Mouse (Mus musculus) left cerebral cortex, postnatal 14 days (tissue): ENCODE results near the gene Ttn. TPM values are rescaled to one million over a fixed set of nuclear protein-coding genes. Genes with fewer than 3 reads are reported as not detected.
A peak's percentile ranks its signal among the peaks of the same experiment; 100 is the strongest.
"Not testable (repeated sequence)": the region's sequence is repeated elsewhere in the genome, so short reads cannot be mapped to it uniquely, and the experiment has no call there.

ENCODE experiments used
- DNase-seq, 2 experiments: peaks; one replicate each; pipeline ENCODE4 v3.0.0; 2021 to 2022; ENCODE audit warnings: low spot score in 2 of 2, mixed read lengths in 1 of 2
- intact Hi-C: fragments of 180-260 bp; cut with DNase I; formaldehyde crosslinking; loops from one replicate; pipeline ENCODE4 v1.15.1; 2025
- long read RNA-seq, 2 experiments: library from polyadenylated mRNA; stranded (forward); transcript quantifications; one replicate each; pipeline ENCODE4 v2.0.0; 2021
- total RNA-seq, 2 experiments: library from RNA; stranded (reverse); gene quantifications; 2 replicates each; pipeline ENCODE4 v1.2.3; 2021

Ttn gene
- total RNA-seq, result 1 to 10 TPM in 1 of 2 experiments, under 1 TPM in 1; 0.64 to 1.8 TPM
- long read RNA-seq, experiment 1, result 0 reads
- long read RNA-seq, experiment 2, result 0 reads

GRCm38 (mm10) chr2:76982391-76983145 lies at the start of gene Ttn:
Gene Ttn (minus strand): TSS chr2:76982547.
- no peak for DNase-seq
- intact Hi-C loops, result no loop called here

- intact Hi-C loops, result no loop called here
- no peak for DNase-seq
These were observed 38.3 kb upstream of the Ttn start for GRCm38 (mm10) chr2:77020649-77021048.

GRCm38 (mm10) chr2:77017735-77018134 lies 35.4 kb upstream of the Ttn start:
- no peak for DNase-seq
- intact Hi-C loops, result no loop called here

- intact Hi-C loops, DNase-seq: not testable (repeated sequence)
These were observed 31.1 kb upstream of the Ttn start for GRCm38 (mm10) chr2:77013449-77013848.

- DNase-seq, result no peak
- intact Hi-C loops, result no loop called here
These were observed 29.6 kb upstream of the Ttn start for GRCm38 (mm10) chr2:77011981-77012380.

GRCm38 (mm10) chr2:77007015-77007414 lies 24.7 kb upstream of the Ttn start:
- no peak for DNase-seq
- intact Hi-C loops, result no loop called here

- intact Hi-C loops, result no loop called here
These were observed 20.8 kb upstream of the Ttn start for GRCm38 (mm10) chr2:77003148-77003547.

GRCm38 (mm10) chr2:76998351-76998750 lies 16.0 kb upstream of the Ttn start:
- DNase-seq, result no peak
- intact Hi-C loops, result no loop called here

More at GRCm38 (mm10) chr2:77003148-77003547, 20.8 kb upstream of the Ttn start:
- DNase-seq, result no peak

GRCm38 (mm10) chr2:76992493-76993201 lies 10.3 kb upstream of the Ttn start:
- intact Hi-C loops, result no loop called here

GRCm38 (mm10) chr2:76987317-76987716 lies 5.0 kb upstream of the Ttn start:
- no peak for DNase-seq
- intact Hi-C loops, result no loop called here

More at GRCm38 (mm10) chr2:76992493-76993201, 10.3 kb upstream of the Ttn start:
- DNase-seq, result peak; percentile 17 to 45

GRCm38 (mm10) chr2:76984384-76984783 lies 2.0 kb upstream of the Ttn start:
- no peak for DNase-seq
- intact Hi-C loops, result no loop called here

- no peak for DNase-seq
- intact Hi-C loops, result no loop called here
These were observed 1.3 kb upstream of the Ttn start for GRCm38 (mm10) chr2:76983601-76984000.

GRCm38 (mm10) chr2:76981717-76982116 lies 630 bp downstream of the Ttn start:
- no peak for DNase-seq
- intact Hi-C loops, result no loop called here

- intact Hi-C loops, result no loop called here
- DNase-seq, result no peak
These were observed 2.2 kb downstream of the Ttn start for GRCm38 (mm10) chr2:76980146-76980545.

GRCm38 (mm10) chr2:76977650-76978049 lies 4.7 kb downstream of the Ttn start:
- intact Hi-C loops, result loop anchor here (10.0 kb wide), 1 partner anchor 107 kb away; no protein-coding TSS in a partner anchor
- no peak for DNase-seq

- intact Hi-C loops, result loop anchor here (5.0 to 10.0 kb wide), 2 partner anchors 113 to 1040 kb away; no protein-coding TSS in a partner anchor
- DNase-seq, result no peak
These were observed 10.3 kb downstream of the Ttn start for GRCm38 (mm10) chr2:76972051-76972450.

GRCm38 (mm10) chr2:76971069-76971468 lies 11.3 kb downstream of the Ttn start:
- no peak for DNase-seq
- intact Hi-C loops, result loop anchor here (2.0 to 10.0 kb wide), 4 partner anchors 114 to 1041 kb away; no protein-coding TSS in a partner anchor

- intact Hi-C loops, result loop anchor here (1.0 to 10.0 kb wide), 5 partner anchors 41 to 1042 kb away; no protein-coding TSS in a partner anchor
- DNase-seq, result peak in 1 of 2 experiments; percentile 33
These were observed 11.7 kb downstream of the Ttn start for GRCm38 (mm10) chr2:76970669-76971068.

- no peak for DNase-seq
- intact Hi-C loops, result loop anchor here (1.0 to 10.0 kb wide), 5 partner anchors 41 to 1042 kb away; no protein-coding TSS in a partner anchor
These were observed 12.1 kb downstream of the Ttn start for GRCm38 (mm10) chr2:76970204-76970603.

GRCm38 (mm10) chr2:76969637-76970036 lies 12.7 kb downstream of the Ttn start:
- intact Hi-C loops, result loop anchor here (1.0 to 10.0 kb wide), 5 partner anchors 40 to 1043 kb away; no protein-coding TSS in a partner anchor
- no peak for DNase-seq
